Mouse (Mus musculus) cerebellum, adult 8-10 months (tissue): ENCODE measurements around the gene Ptpn12.

Experiments used
- DNase-seq: peaks from one replicate; pipeline ENCODE4 v3.0.0; 2022

The Ptpn12 gene

GRCm38 (mm10) chr5:21017075-21017474, 38.6 kb downstream of the Ptpn12 start:
- DNase-seq: no peak

GRCm38 (mm10) chr5:21010908-21011307, 44.8 kb downstream of the Ptpn12 start:
- no peak for DNase-seq

- no peak for DNase-seq
Measured at GRCm38 (mm10) chr5:21002723-21003122, 53.0 kb downstream of the Ptpn12 start.

GRCm38 (mm10) chr5:21001622-21002315, 53.9 kb downstream of the Ptpn12 start:
- no peak for DNase-seq

- DNase-seq: no peak
Measured at GRCm38 (mm10) chr5:20998427-20998826, 57.3 kb downstream of the Ptpn12 start.

- no peak for DNase-seq
Measured at GRCm38 (mm10) chr5:20997555-20997954, 58.2 kb downstream of the Ptpn12 start.

- DNase-seq: no peak
Measured at GRCm38 (mm10) chr5:20990062-20990809, 65.5 kb downstream of the Ptpn12 start.

GRCm38 (mm10) chr5:20986271-20986670, 69.4 kb downstream of the Ptpn12 start:
- DNase-seq: no peak

- DNase-seq: no peak
Measured at GRCm38 (mm10) chr5:20983505-20983904, 72.2 kb downstream of the Ptpn12 start.

GRCm38 (mm10) chr5:20974690-20975089, 81.0 kb downstream of the Ptpn12 start:
- DNase-seq: no peak

- DNase-seq: no peak
Measured at GRCm38 (mm10) chr5:20973999-20974398, 81.7 kb downstream of the Ptpn12 start.

- DNase-seq: no peak
Measured at GRCm38 (mm10) chr5:20973069-20973468, 82.6 kb downstream of the Ptpn12 start.

- DNase-seq: peak; percentile 44
Measured at GRCm38 (mm10) chr5:20968963-20969362, 86.7 kb downstream of the Ptpn12 start.

- no peak for DNase-seq
Measured at GRCm38 (mm10) chr5:20968493-20968892, 87.2 kb downstream of the Ptpn12 start.

GRCm38 (mm10) chr5:20967942-20968341, 87.8 kb downstream of the Ptpn12 start:
- DNase-seq: no peak

- no peak for DNase-seq
Measured at GRCm38 (mm10) chr5:20964446-20964845, 91.3 kb downstream of the Ptpn12 start.

GRCm38 (mm10) chr5:20963295-20963694, 92.4 kb downstream of the Ptpn12 start:
- DNase-seq: no peak

- no peak for DNase-seq
Measured at GRCm38 (mm10) chr5:20960927-20961326, 94.8 kb downstream of the Ptpn12 start.

- no peak for DNase-seq
Measured at GRCm38 (mm10) chr5:20956298-20956697, 99.4 kb downstream of the Ptpn12 start, which contains the start of gene Rsbn1l. Gene Rsbn1l (minus strand): TSS chr5:20956398.

GRCm38 (mm10) chr5:20955114-20955835, 100.4 kb downstream of the Ptpn12 start:
- no peak for DNase-seq

- DNase-seq: no peak
Measured at GRCm38 (mm10) chr5:20952337-20952925, 103.3 kb downstream of the Ptpn12 start.

GRCm38 (mm10) chr5:20951666-20952281, 103.9 kb downstream of the Ptpn12 start:
- DNase-seq: peak; percentile 96
